Mouse (Mus musculus) liver, embryonic 15.5 days (tissue): Measurements from ENCODE around the gene Nfam1. TPM values are rescaled to one million over a fixed set of nuclear protein-coding genes. Genes with fewer than 3 reads are reported as not detected.
A peak's percentile ranks its signal among the peaks of the same experiment; 100 is the strongest.

ENCODE experiments used
- ATAC-seq: fragments of 200-750 bp; cut with Nextera tagmentation; 2 replicates; pipeline ENCODE4 v1.8.0; 2017; ENCODE audit warnings: moderate number of reproducible peaks, mild to moderate bottlenecking, moderate library complexity; ENCODE audit not compliant: insufficient read depth
- H3K27ac ChIP-seq: fragments of 300-500 bp; sonication (generic); replicated peaks from 2 replicates; pipeline ENCODE4 v1.5.1; 2015; ENCODE audit warnings: mild to moderate bottlenecking, inconsistent platforms
- H3K27me3 ChIP-seq: fragments of 300-500 bp; sonication (generic); 2 replicates; pipeline ENCODE4 v1.6.1; 2015; ENCODE audit warnings: mild to moderate bottlenecking, inconsistent platforms
- H3K36me3 ChIP-seq: fragments of 300-500 bp; sonication (generic); replicated peaks from 2 replicates; pipeline ENCODE4 v1.6.1; 2015; ENCODE audit warnings: moderate library complexity, mild to moderate bottlenecking, inconsistent platforms
- H3K4me1 ChIP-seq: fragments of 300-500 bp; sonication (generic); replicated peaks from 2 replicates; pipeline ENCODE4 v1.6.1; 2015; ENCODE audit warnings: inconsistent platforms
- H3K4me2 ChIP-seq: fragments of 300-500 bp; sonication (generic); 2 replicates; pipeline ENCODE4 v1.6.1; 2015; ENCODE audit warnings: moderate library complexity, mild to moderate bottlenecking, inconsistent platforms
- H3K4me3 ChIP-seq: fragments of 300-500 bp; sonication (generic); replicated peaks from 2 replicates; pipeline ENCODE4 v1.5.1; 2015; ENCODE audit warnings: mild to moderate bottlenecking, inconsistent platforms
- H3K9ac ChIP-seq: fragments of 300-500 bp; sonication (generic); 2 replicates; pipeline ENCODE4 v1.6.1; 2015; ENCODE audit warnings: moderate library complexity, mild to moderate bottlenecking, inconsistent platforms
- H3K9me3 ChIP-seq: fragments of 300-500 bp; sonication (generic); replicated peaks from 2 replicates; pipeline ENCODE4 v1.6.1; 2016; ENCODE audit warnings: inconsistent platforms
- WGBS: fragments of 180-500 bp; shearing (Covaris S2); methylation state at CpG from one replicate; pipeline ENCODE4 v1.1.7; 2015; ENCODE audit warnings: mixed read lengths; ENCODE audit not compliant: insufficient replicate concordance; 5-methylcytosine and 5-hydroxymethylcytosine counted together
- polyA plus RNA-seq: library from polyadenylated mRNA; unstranded; fragments of >200 nt; fragmentation: Nextera tagmentation; extraction: Ambion mirVana; gene quantifications from 2 replicates; pipeline ENCODE4 v1.2.1, GENCODE M21; 2015

Nfam1 gene
- polyA plus RNA-seq, 1 experiment from 2014 or later: 12.1 TPM

- H3K36me3 ChIP-seq: no peaks in the 10 kb centered on the region
- 11% methylated on average over 6 of the region's 6 CpGs for WGBS
- H3K4me2 ChIP-seq: no peak overlapping the region
- no peak overlapping the region for H3K4me3 ChIP-seq
- no peak for ATAC-seq
- H3K4me1 ChIP-seq: no peaks in the 10 kb centered on the region
- peaks cover 47% of the 10 kb centered on the region for H3K27me3 ChIP-seq
- no peaks in the 10 kb centered on the region for H3K9me3 ChIP-seq
- H3K9ac ChIP-seq: no peak overlapping the region
- no peak overlapping the region for H3K27ac ChIP-seq
Observed at GRCm38 (mm10) chr15:82969206-82969721, 63.8 kb downstream of the Nfam1 start.

- 4% methylated on average over 22 of the region's 22 CpGs for WGBS
- no peaks in the 10 kb centered on the region for H3K9me3 ChIP-seq
- H3K36me3 ChIP-seq: no peaks in the 10 kb centered on the region
- no peak overlapping the region for H3K27ac ChIP-seq
- H3K4me1 ChIP-seq: no peaks in the 10 kb centered on the region
- ATAC-seq: no peak
- H3K4me2 ChIP-seq: no peak overlapping the region
- H3K4me3 ChIP-seq: no peak overlapping the region
- H3K27me3 ChIP-seq: peaks cover 55% of the 10 kb centered on the region
- no peak overlapping the region for H3K9ac ChIP-seq
Observed at GRCm38 (mm10) chr15:82968449-82968848, 64.7 kb downstream of the Nfam1 start.

GRCm38 (mm10) chr15:82967947-82968346, 65.2 kb downstream of the Nfam1 start:
- peaks cover 59% of the 10 kb centered on the region for H3K27me3 ChIP-seq

GRCm38 (mm10) chr15:82964266-82964825, 68.8 kb downstream of the Nfam1 start:
- no peaks in the 10 kb centered on the region for H3K9me3 ChIP-seq
- 64% methylated on average over 14 of the region's 14 CpGs for WGBS
- H3K36me3 ChIP-seq: no peaks in the 10 kb centered on the region
- H3K4me2 ChIP-seq: no peak overlapping the region
- H3K4me1 ChIP-seq: peaks cover 5% of the 10 kb centered on the region; the same call in 1 of the 2 replicates
- no peak for ATAC-seq
- H3K27me3 ChIP-seq: peaks cover 95% of the 10 kb centered on the region
- H3K27ac ChIP-seq: no peak overlapping the region
- H3K4me3 ChIP-seq: no peak overlapping the region
- no peak overlapping the region for H3K9ac ChIP-seq

More at GRCm38 (mm10) chr15:82967947-82968346, 65.2 kb downstream of the Nfam1 start:
- 35% methylated on average over 6 of the region's 6 CpGs for WGBS
- no peak for ATAC-seq
- Histone ChIP-seq H3K4me2 (no peak overlapping the region), H3K4me1 (no peaks in the 10 kb centered on the region), H3K36me3 (no peaks in the 10 kb centered on the region), H3K4me3 (no peak overlapping the region), H3K9ac (no peak overlapping the region), H3K27ac (no peak overlapping the region), H3K9me3 (no peaks in the 10 kb centered on the region)

DNA sequence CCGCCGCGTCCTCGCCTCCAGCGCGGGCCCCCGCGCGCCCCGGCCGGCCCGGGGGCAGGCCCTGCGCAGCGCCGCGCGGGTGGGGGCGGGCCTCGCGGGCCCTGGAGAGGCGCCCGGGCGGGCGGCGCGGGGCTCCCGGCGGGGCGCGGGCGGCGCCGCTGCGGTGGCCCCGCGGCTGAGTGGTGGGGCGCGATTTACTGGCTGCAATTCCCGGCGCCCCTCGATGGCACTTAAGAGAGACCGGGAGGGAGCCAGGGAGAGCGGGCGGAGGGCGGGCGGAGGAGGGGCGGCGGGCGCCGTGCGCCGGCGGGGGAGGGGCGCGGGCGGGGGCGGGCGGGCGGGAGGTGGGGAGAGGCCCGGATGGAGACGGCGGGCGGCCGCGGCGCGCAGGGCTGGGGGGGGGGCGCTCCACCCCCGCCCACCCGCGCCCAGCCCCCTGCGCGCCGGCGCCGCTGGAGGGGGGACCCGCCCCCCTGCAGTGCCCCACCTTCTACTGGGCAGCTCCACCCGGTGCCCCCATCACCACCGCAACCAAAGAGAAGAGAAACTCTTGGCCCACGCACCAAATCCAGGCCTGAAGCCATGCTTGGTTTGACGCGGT, 69.5 kb downstream of the Nfam1 start:
- Histone ChIP-seq H3K9ac (no peak overlapping the region), H3K27ac (no peak overlapping the region), H3K9me3 (no peaks in the 10 kb centered on the region), H3K36me3 (no peaks in the 10 kb centered on the region), H3K4me3 (peak overlapping the region; percentile 29; the same call in 1 of the 2 replicates), H3K4me2 (peak overlapping the region; percentile 55), H3K27me3 (peaks cover 96% of the 10 kb centered on the region), H3K4me1 (peaks cover 5% of the 10 kb centered on the region; the same call in 1 of the 2 replicates)
- WGBS: 12% methylated on average over 6 of the region's 82 CpGs
- peak; percentile 22; the same call in 1 of the 2 replicates for ATAC-seq

DNA sequence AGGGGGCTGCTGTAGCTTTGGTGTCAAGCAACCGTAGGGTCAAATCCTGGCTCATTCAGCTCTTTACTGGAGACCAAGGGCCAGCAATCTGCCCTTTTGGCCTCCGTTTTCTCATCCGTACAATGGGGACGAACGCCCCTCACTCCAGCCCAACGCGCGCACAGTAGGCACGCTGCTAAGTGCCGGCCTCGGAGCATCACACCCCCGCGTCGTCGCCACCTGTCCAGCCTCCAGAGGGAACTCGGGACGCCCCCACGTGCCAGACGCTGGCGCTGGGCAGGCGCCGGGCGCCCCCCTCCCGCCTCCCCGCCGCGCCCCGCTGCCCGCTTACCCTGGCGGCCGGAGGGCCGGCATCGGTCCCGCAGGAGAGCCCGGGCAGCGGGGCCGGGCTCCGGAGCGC, 70.0 kb downstream of the Nfam1 start:
- peak overlapping the region; percentile 64 for H3K4me2 ChIP-seq
- H3K36me3 ChIP-seq: no peaks in the 10 kb centered on the region
- peaks cover 96% of the 10 kb centered on the region for H3K27me3 ChIP-seq
- H3K9ac ChIP-seq: no peak overlapping the region
- H3K4me1 ChIP-seq: peaks cover 5% of the 10 kb centered on the region; the same call in 1 of the 2 replicates
- WGBS: 6% methylated on average over 38 of the region's 39 CpGs
- no peak overlapping the region for H3K27ac ChIP-seq
- ATAC-seq: no peak
- H3K9me3 ChIP-seq: no peaks in the 10 kb centered on the region
- peak overlapping the region; percentile 39 for H3K4me3 ChIP-seq

DNA sequence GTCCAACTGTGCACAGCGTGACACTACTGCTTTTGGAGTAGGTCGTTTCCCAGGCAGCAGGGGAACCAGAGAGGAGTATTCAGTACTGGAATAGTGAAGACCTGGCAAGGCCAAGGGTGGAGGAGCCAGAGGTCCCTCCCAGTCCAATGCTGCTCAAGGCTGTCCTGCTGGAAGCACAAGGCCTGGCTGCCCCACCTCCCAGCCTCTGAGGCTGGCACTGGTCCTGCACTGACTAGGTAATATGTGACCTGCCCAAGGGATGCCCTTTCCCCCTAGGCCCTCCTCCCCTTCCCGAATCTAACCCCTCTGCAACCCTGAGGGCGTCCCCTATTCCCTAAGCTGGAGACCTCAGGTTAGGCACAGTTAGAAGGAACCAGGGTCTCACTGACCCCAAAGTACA, 70.6 kb downstream of the Nfam1 start:
- 39% methylated on average over 4 of the region's 4 CpGs for WGBS
- H3K36me3 ChIP-seq: no peaks in the 10 kb centered on the region
- peaks cover 5% of the 10 kb centered on the region; the same call in 1 of the 2 replicates for H3K4me1 ChIP-seq
- no peaks in the 10 kb centered on the region for H3K9me3 ChIP-seq
- no peak overlapping the region for H3K4me2 ChIP-seq
- peaks cover 96% of the 10 kb centered on the region for H3K27me3 ChIP-seq
- H3K4me3 ChIP-seq: no peak overlapping the region
- H3K9ac ChIP-seq: no peak overlapping the region
- ATAC-seq: no peak
- H3K27ac ChIP-seq: no peak overlapping the region

DNA sequence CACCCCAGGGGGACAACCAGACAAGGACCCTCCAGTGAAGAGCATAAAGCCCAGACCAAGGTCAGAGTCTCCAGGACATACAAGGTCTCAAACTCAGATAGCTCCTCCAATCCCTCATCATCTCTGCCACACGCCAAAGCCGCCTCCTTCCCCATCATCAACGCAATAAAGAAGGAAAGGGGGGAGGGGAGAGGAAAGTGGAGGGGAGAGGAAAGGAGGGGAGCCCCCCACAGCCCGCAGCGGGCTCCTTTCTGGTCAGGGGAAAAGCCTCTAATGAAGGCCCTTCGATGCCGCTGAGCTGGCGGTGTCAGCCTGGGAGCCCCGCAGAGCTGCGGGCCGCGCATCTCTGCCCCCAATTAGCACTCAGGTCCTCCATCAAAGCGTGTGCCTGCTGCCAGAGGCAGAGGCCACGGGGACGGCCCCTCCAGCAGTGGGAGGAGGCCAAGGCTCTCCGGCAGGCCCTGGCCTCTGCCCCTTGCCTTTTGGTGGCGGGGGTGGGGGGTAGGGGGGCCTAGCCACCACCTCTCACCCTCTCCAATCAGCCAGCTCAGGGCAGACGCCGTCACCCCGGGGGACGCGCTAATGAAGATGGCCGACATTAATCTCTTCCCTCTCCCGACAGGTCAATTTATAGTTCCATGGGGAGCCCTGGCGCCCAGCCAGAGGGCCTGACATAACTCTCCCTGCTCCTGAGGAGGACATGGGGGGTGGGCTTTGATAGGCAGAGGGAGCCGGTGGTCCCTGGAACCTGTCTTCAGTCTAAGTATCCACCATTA, 72.1 kb downstream of the Nfam1 start:
- Histone ChIP-seq H3K9ac (no peak overlapping the region), H3K27ac (no peak overlapping the region), H3K36me3 (no peaks in the 10 kb centered on the region), H3K4me2 (no peak overlapping the region), H3K9me3 (no peaks in the 10 kb centered on the region), H3K27me3 (peaks cover 90% of the 10 kb centered on the region), H3K4me3 (no peak overlapping the region), H3K4me1 (peaks cover 5% of the 10 kb centered on the region; the same call in 1 of the 2 replicates)
- ATAC-seq: no peak
- WGBS: 5% methylated on average over 26 of the region's 26 CpGs

- Histone ChIP-seq H3K27me3 (peaks cover 81% of the 10 kb centered on the region), H3K27ac (no peak overlapping the region), H3K9ac (no peak overlapping the region), H3K4me3 (no peak overlapping the region), H3K36me3 (no peaks in the 10 kb centered on the region), H3K4me2 (no peak overlapping the region), H3K4me1 (peaks cover 5% of the 10 kb centered on the region; the same call in 1 of the 2 replicates), H3K9me3 (no peaks in the 10 kb centered on the region)
- no peak for ATAC-seq
- 30% methylated on average over 12 of the region's 12 CpGs for WGBS
Observed at GRCm38 (mm10) chr15:82959151-82959550, 74.0 kb downstream of the Nfam1 start.

GRCm38 (mm10) chr15:82958253-82958701, 74.8 kb downstream of the Nfam1 start:
- no peak overlapping the region for H3K27ac ChIP-seq
- ATAC-seq: no peak
- H3K4me2 ChIP-seq: no peak overlapping the region
- H3K9me3 ChIP-seq: no peaks in the 10 kb centered on the region
- H3K36me3 ChIP-seq: no peaks in the 10 kb centered on the region
- no peak overlapping the region for H3K9ac ChIP-seq
- peaks cover 5% of the 10 kb centered on the region; the same call in 1 of the 2 replicates for H3K4me1 ChIP-seq
- H3K4me3 ChIP-seq: no peak overlapping the region
- H3K27me3 ChIP-seq: peaks cover 82% of the 10 kb centered on the region
- 14% methylated on average over 16 of the region's 16 CpGs for WGBS

- Histone ChIP-seq H3K4me2 (no peak overlapping the region), H3K4me3 (no peak overlapping the region), H3K9ac (no peak overlapping the region), H3K36me3 (no peaks in the 10 kb centered on the region), H3K9me3 (no peaks in the 10 kb centered on the region), H3K27me3 (peaks cover 82% of the 10 kb centered on the region), H3K27ac (no peak overlapping the region), H3K4me1 (peaks cover 5% of the 10 kb centered on the region; the same call in 1 of the 2 replicates)
- ATAC-seq: no peak
- 11% methylated on average over 4 of the region's 4 CpGs for WGBS
Observed at GRCm38 (mm10) chr15:82956721-82957120, 76.4 kb downstream of the Nfam1 start.
